Mouse (Mus musculus): ENCODE data around the gene Shisa8. TPM values are rescaled to one million over a fixed set of nuclear protein-coding genes. Genes with fewer than 3 reads are reported as not detected.
A peak's percentile ranks its signal among the peaks of the same experiment; 100 is the strongest.

Gene Shisa8
- polyA plus RNA-seq, 1 experiment from 2014 or later, result 0.46 TPM

- Histone ChIP-seq H3K36me3 (ENCODE audit: control insufficient read depth, insufficient read depth, low read length) (no peaks in the 10 kb centered on the region), H3K9me3 (ENCODE audit: control insufficient read depth, low read length) (no peaks in the 10 kb centered on the region), H3K4me2 (ENCODE audit: low read depth) (no peak overlapping the region), H3K9ac (ENCODE audit: low read length) (no peak overlapping the region), H3K27ac (ENCODE audit: low read depth, low read length) (no peak overlapping the region), H3K4me1 (ENCODE audit: control insufficient read depth, insufficient read depth, low read length) (peaks cover 36% of the 10 kb centered on the region), H3K27me3 (ENCODE audit: control insufficient read depth, insufficient read depth, low read length) (no peaks in the 10 kb centered on the region), H3K4me3 (ENCODE audit: low read depth, low read length) (no peak overlapping the region)
- WGBS, result 85% methylated on average over 12 of the region's 12 CpGs
- ATAC-seq (ENCODE audit: insufficient read depth, low FRiP score, low TSS enrichment), result no peak
- DNase-seq (ENCODE audit: low spot score), result no peak
Measured at GRCm38 (mm10) chr15:82161965-82162600, 50.5 kb downstream of the Shisa8 start.

- Histone ChIP-seq H3K36me3 (ENCODE audit: control insufficient read depth, insufficient read depth, low read length) (no peaks in the 10 kb centered on the region), H3K4me1 (ENCODE audit: control insufficient read depth, insufficient read depth, low read length) (peaks cover 25% of the 10 kb centered on the region), H3K4me3 (ENCODE audit: low read depth, low read length) (no peak overlapping the region), H3K9me3 (ENCODE audit: control insufficient read depth, low read length) (no peaks in the 10 kb centered on the region), H3K9ac (ENCODE audit: low read length) (no peak overlapping the region), H3K27me3 (ENCODE audit: control insufficient read depth, insufficient read depth, low read length) (no peaks in the 10 kb centered on the region), H3K4me2 (ENCODE audit: low read depth) (no peak overlapping the region), H3K27ac (ENCODE audit: low read depth, low read length) (no peak overlapping the region)
- ATAC-seq (ENCODE audit: insufficient read depth, low FRiP score, low TSS enrichment), result no peak
- 84% methylated on average over 11 of the region's 11 CpGs for WGBS
- no peak for DNase-seq (ENCODE audit: low spot score)
Measured at GRCm38 (mm10) chr15:82160731-82161640, 51.6 kb downstream of the Shisa8 start.

- Histone ChIP-seq H3K27me3 (ENCODE audit: control insufficient read depth, insufficient read depth, low read length) (no peaks in the 10 kb centered on the region), H3K9ac (ENCODE audit: low read length) (no peak overlapping the region), H3K4me3 (ENCODE audit: low read depth, low read length) (no peak overlapping the region), H3K4me2 (ENCODE audit: low read depth) (no peak overlapping the region), H3K27ac (ENCODE audit: low read depth, low read length) (0 out of 2 replicates have a peak overlapping the region, but pooled peaks have one; percentile 17), H3K36me3 (ENCODE audit: control insufficient read depth, insufficient read depth, low read length) (no peaks in the 10 kb centered on the region), H3K4me1 (ENCODE audit: control insufficient read depth, insufficient read depth, low read length) (peaks cover 21% of the 10 kb centered on the region), H3K9me3 (ENCODE audit: control insufficient read depth, low read length) (no peaks in the 10 kb centered on the region)
- 86% methylated on average over 9 of the region's 9 CpGs for WGBS
- DNase-seq (ENCODE audit: low spot score) (no peak), ATAC-seq (ENCODE audit: insufficient read depth, low FRiP score, low TSS enrichment) (no peak)
Measured at GRCm38 (mm10) chr15:82159471-82159870, 53.1 kb downstream of the Shisa8 start.

GRCm38 (mm10) chr15:82158243-82159035 is 54.2 kb downstream of the Shisa8 start:
- no peaks in the 10 kb centered on the region for H3K27me3 ChIP-seq (ENCODE audit: control insufficient read depth, insufficient read depth, low read length)
- no peak overlapping the region for H3K9ac ChIP-seq (ENCODE audit: low read length)
- H3K4me2 ChIP-seq (ENCODE audit: low read depth), result no peak overlapping the region
- DNase-seq (ENCODE audit: low spot score) (peak; percentile 33), ATAC-seq (ENCODE audit: insufficient read depth, low FRiP score, low TSS enrichment) (no peak)
- WGBS, result 56% methylated on average over 17 of the region's 17 CpGs
- no peaks in the 10 kb centered on the region for H3K36me3 ChIP-seq (ENCODE audit: control insufficient read depth, insufficient read depth, low read length)
- no peaks in the 10 kb centered on the region for H3K9me3 ChIP-seq (ENCODE audit: control insufficient read depth, low read length)
- peaks cover 21% of the 10 kb centered on the region for H3K4me1 ChIP-seq (ENCODE audit: control insufficient read depth, insufficient read depth, low read length)
- peak overlapping the region; percentile 53; the same call in 1 of the 2 replicates for H3K27ac ChIP-seq (ENCODE audit: low read depth, low read length)
- H3K4me3 ChIP-seq (ENCODE audit: low read depth, low read length), result no peak overlapping the region

- H3K4me1 ChIP-seq (ENCODE audit: control insufficient read depth, insufficient read depth, low read length), result peaks cover 21% of the 10 kb centered on the region
- ATAC-seq (ENCODE audit: insufficient read depth, low FRiP score, low TSS enrichment), result no peak
- WGBS, result 73% methylated on average over 10 of the region's 10 CpGs
Measured at GRCm38 (mm10) chr15:82156902-82157301, 55.7 kb downstream of the Shisa8 start.

GRCm38 (mm10) chr15:82156298-82156697 is 56.3 kb downstream of the Shisa8 start:
- Histone ChIP-seq H3K36me3 (ENCODE audit: control insufficient read depth, insufficient read depth, low read length) (no peaks in the 10 kb centered on the region), H3K27ac (ENCODE audit: low read depth, low read length) (no peak overlapping the region), H3K9ac (ENCODE audit: low read length) (no peak overlapping the region), H3K4me1 (ENCODE audit: control insufficient read depth, insufficient read depth, low read length) (peaks cover 18% of the 10 kb centered on the region), H3K4me3 (ENCODE audit: low read depth, low read length) (no peak overlapping the region), H3K4me2 (ENCODE audit: low read depth) (no peak overlapping the region), H3K9me3 (ENCODE audit: control insufficient read depth, low read length) (no peaks in the 10 kb centered on the region), H3K27me3 (ENCODE audit: control insufficient read depth, insufficient read depth, low read length) (no peaks in the 10 kb centered on the region)
- no peak for ATAC-seq (ENCODE audit: insufficient read depth, low FRiP score, low TSS enrichment)
- 93% methylated on average over 6 of the region's 6 CpGs for WGBS
- DNase-seq (ENCODE audit: low spot score), result no peak

More at GRCm38 (mm10) chr15:82156902-82157301, 55.7 kb downstream of the Shisa8 start:
- DNase-seq (ENCODE audit: low spot score), result no peak
- no peaks in the 10 kb centered on the region for H3K36me3 ChIP-seq (ENCODE audit: control insufficient read depth, insufficient read depth, low read length)
- H3K4me2 ChIP-seq (ENCODE audit: low read depth), result no peak overlapping the region
- H3K27me3 ChIP-seq (ENCODE audit: control insufficient read depth, insufficient read depth, low read length), result no peaks in the 10 kb centered on the region
- no peak overlapping the region for H3K9ac ChIP-seq (ENCODE audit: low read length)
- no peaks in the 10 kb centered on the region for H3K9me3 ChIP-seq (ENCODE audit: control insufficient read depth, low read length)
- no peak overlapping the region for H3K27ac ChIP-seq (ENCODE audit: low read depth, low read length)
- H3K4me3 ChIP-seq (ENCODE audit: low read depth, low read length), result no peak overlapping the region

MicroRNAs within 50 kb of the gene (microRNA counts, 519-probe panel; counts per million panel counts)
- microRNA mmu-miR-33, result 3,386 counts per million, percentile 68 among the panel's probes with 10 or more counts

Small RNAs within 50 kb of the gene (microRNA-seq; reads per million reads assigned to microRNA genes)
- gene Mir33, result 74.5 reads per million, percentile 46 among the genes with 10 or more reads in this experiment

Other genes with a start within 250 kb of the Shisa8 start
- not detected in 2 replicates for gene 1700029P11Rik, start 232.3 kb downstream of the Shisa8 start, polyA plus RNA-seq (2014; fragmentation: Nextera tagmentation; extraction: Ambion mirVana)
- gene Xrcc6, start 225.0 kb downstream of the Shisa8 start, polyA plus RNA-seq (2014; fragmentation: Nextera tagmentation; extraction: Ambion mirVana), result 73.2 and 73.8 TPM in 2 replicates
- 39.8 and 45.9 TPM in 2 replicates for gene Desi1, start 179.0 kb downstream of the Shisa8 start, polyA plus RNA-seq (2014; fragmentation: Nextera tagmentation; extraction: Ambion mirVana)
- 283 and 301 TPM in 2 replicates for gene Snu13, start 165.2 kb downstream of the Shisa8 start, polyA plus RNA-seq (2014; fragmentation: Nextera tagmentation; extraction: Ambion mirVana)
- gene 4930407I10Rik, start 153.7 kb downstream of the Shisa8 start, polyA plus RNA-seq (2014; fragmentation: Nextera tagmentation; extraction: Ambion mirVana), result not detected in 2 replicates
- gene Mei1, start 142.8 kb downstream of the Shisa8 start, polyA plus RNA-seq (2014; fragmentation: Nextera tagmentation; extraction: Ambion mirVana), result 0.05 TPM in 1 of 2 replicates, not detected in the other
- gene Ccdc134, start 84.9 kb downstream of the Shisa8 start, polyA plus RNA-seq (2014; fragmentation: Nextera tagmentation; extraction: Ambion mirVana), result 19.7 and 23.5 TPM in 2 replicates
- 179 and 195 TPM in 2 replicates for gene Srebf2, start 65.6 kb downstream of the Shisa8 start, polyA plus RNA-seq (2014; fragmentation: Nextera tagmentation; extraction: Ambion mirVana)
- 0.23 and 0.57 TPM in 2 replicates for gene Tnfrsf13c, start 11.6 kb upstream of the Shisa8 start, polyA plus RNA-seq (2014; fragmentation: Nextera tagmentation; extraction: Ambion mirVana)
- 64.4 and 68.7 TPM in 2 replicates for gene Cenpm, start 31.9 kb upstream of the Shisa8 start, polyA plus RNA-seq (2014; fragmentation: Nextera tagmentation; extraction: Ambion mirVana)
- 0.68 and 0.76 TPM in 2 replicates for gene 1500009C09Rik, start 39.6 kb upstream of the Shisa8 start, polyA plus RNA-seq (2014; fragmentation: Nextera tagmentation; extraction: Ambion mirVana)
- 141 and 142 TPM in 2 replicates for gene Sept3, start 62.1 kb upstream of the Shisa8 start, polyA plus RNA-seq (2014; fragmentation: Nextera tagmentation; extraction: Ambion mirVana)
- gene Wbp2nl, start 86.1 kb upstream of the Shisa8 start, polyA plus RNA-seq (2014; fragmentation: Nextera tagmentation; extraction: Ambion mirVana), result 0.16 and 0.27 TPM in 2 replicates
- gene Naga, start 126.1 kb upstream of the Shisa8 start, polyA plus RNA-seq (2014; fragmentation: Nextera tagmentation; extraction: Ambion mirVana), result 24.7 and 28.0 TPM in 2 replicates
- gene Pheta2, start 126.1 kb upstream of the Shisa8 start, polyA plus RNA-seq (2014; fragmentation: Nextera tagmentation; extraction: Ambion mirVana), result 3.0 and 3.1 TPM in 2 replicates
- gene Smdt1, start 126.1 kb upstream of the Shisa8 start, polyA plus RNA-seq (2014; fragmentation: Nextera tagmentation; extraction: Ambion mirVana), result 267 and 274 TPM in 2 replicates
- gene Ndufa6, start 141.5 kb upstream of the Shisa8 start, polyA plus RNA-seq (2014; fragmentation: Nextera tagmentation; extraction: Ambion mirVana), result 274 and 279 TPM in 2 replicates
- 1.5 and 1.6 TPM in 2 replicates for gene Cyp2d22, start 167.4 kb upstream of the Shisa8 start, polyA plus RNA-seq (2014; fragmentation: Nextera tagmentation; extraction: Ambion mirVana)
- gene Cyp2d11, start 181.2 kb upstream of the Shisa8 start, polyA plus RNA-seq (2014; fragmentation: Nextera tagmentation; extraction: Ambion mirVana), result not detected in 2 replicates
- not detected in 2 replicates for gene Cyp2d10, start 194.4 kb upstream of the Shisa8 start, polyA plus RNA-seq (2014; fragmentation: Nextera tagmentation; extraction: Ambion mirVana)
- not detected in 2 replicates for gene Cyp2d9, start 220.6 kb upstream of the Shisa8 start, polyA plus RNA-seq (2014; fragmentation: Nextera tagmentation; extraction: Ambion mirVana)

Measured in neural tube, embryonic 11.5 days (tissue).